Mouse (Mus musculus) olfactory bulb, adult 2 months (tissue): ENCODE measurements around the gene Rnf141. TPM values are rescaled to one million over a fixed set of nuclear protein-coding genes. Genes with fewer than 3 reads are reported as not detected.

Experiments
- H3K27ac ChIP-seq: fragments of 200-500 bp; 2 replicates; pipeline ENCODE4 v1.5.1; 2012; ENCODE audit warnings: low read depth, low read length; ENCODE audit not compliant: insufficient read depth
- H3K4me1 ChIP-seq: fragments of 200-500 bp; 2 replicates; pipeline ENCODE4 v1.6.1; 2012; ENCODE audit warnings: low read length; ENCODE audit not compliant: control insufficient read depth, insufficient read depth
- H3K4me3 ChIP-seq: fragments of 200-500 bp; 2 replicates; pipeline ENCODE4 v1.5.1; 2012; ENCODE audit warnings: mild to moderate bottlenecking, low read depth, low read length, moderate library complexity; ENCODE audit not compliant: insufficient read depth
- CTCF ChIP-seq: fragments of 200-500 bp; IDR thresholded peaks from 2 replicates; pipeline ENCODE4 v1.5.1; 2012; ENCODE audit warnings: low read depth, mild to moderate bottlenecking, low read length, moderate library complexity; ENCODE audit not compliant: insufficient read depth
- POLR2A ChIP-seq: fragments of 200-500 bp; IDR thresholded peaks from 2 replicates; pipeline ENCODE4 v1.6.1; 2012; ENCODE audit warnings: mild to moderate bottlenecking, low read depth, low read length, moderate library complexity; ENCODE audit not compliant: insufficient read depth
- WGBS: fragments of 180-500 bp; shearing (Covaris S2); methylation state at CpG from one replicate; pipeline ENCODE4 v1.1.7; 2018; 5-methylcytosine and 5-hydroxymethylcytosine counted together
- polyA plus RNA-seq: library from polyadenylated mRNA; stranded (reverse); fragments of >200 nt; gene quantifications from 2 replicates; pipeline ENCODE4 v1.2.4, GENCODE M21; 2012; ENCODE audit warnings: low replicate concordance; ENCODE audit not compliant: missing spikeins, insufficient read depth, insufficient read length

Gene Rnf141
- polyA plus RNA-seq, 1 experiment, result not detected

- TF ChIP-seq CTCF (no peak), POLR2A (no peak)
- Histone ChIP-seq H3K4me1 (peaks cover 39% of the 10 kb centered on the region), H3K4me3 (no peak overlapping the region), H3K27ac (peak overlapping the region; percentile 24)
- WGBS, result 85% methylated on average over 13 of the region's 13 CpGs
Measured at GRCm38 (mm10) chr7:110807460-110808030, 36.7 kb downstream of the Rnf141 start.

GRCm38 (mm10) chr7:110804266-110804665 is 40.0 kb downstream of the Rnf141 start:
- H3K4me1 ChIP-seq, result peaks cover 29% of the 10 kb centered on the region
- no peak for TF ChIP-seq CTCF
- no peak for TF ChIP-seq POLR2A
- WGBS, result 38% methylated on average over 3 of the region's 3 CpGs
- no peak overlapping the region for H3K4me3 ChIP-seq
- no peak overlapping the region for H3K27ac ChIP-seq

- TF ChIP-seq POLR2A (no peak), CTCF (no peak)
- 97% methylated on average over 10 of the region's 10 CpGs for WGBS
Measured at GRCm38 (mm10) chr7:110803131-110803530, 41.1 kb downstream of the Rnf141 start.

GRCm38 (mm10) chr7:110801028-110801427 is 43.2 kb downstream of the Rnf141 start:
- Histone ChIP-seq H3K4me3 (no peak overlapping the region), H3K4me1 (peaks cover 37% of the 10 kb centered on the region), H3K27ac (no peak overlapping the region)
- no peak for TF ChIP-seq POLR2A
- TF ChIP-seq CTCF, result peak; percentile 37; the same call in 1 of the 2 replicates
- WGBS, result 1% methylated on average over 4 of the region's 4 CpGs

More at GRCm38 (mm10) chr7:110803131-110803530, 41.1 kb downstream of the Rnf141 start:
- Histone ChIP-seq H3K4me3 (no peak overlapping the region), H3K27ac (no peak overlapping the region), H3K4me1 (peaks cover 32% of the 10 kb centered on the region)

- 69% methylated on average over 11 of the region's 11 CpGs for WGBS
- peaks cover 32% of the 10 kb centered on the region for H3K4me1 ChIP-seq
- TF ChIP-seq POLR2A (no peak), CTCF (no peak)
- no peak overlapping the region for H3K4me3 ChIP-seq
- H3K27ac ChIP-seq, result no peak overlapping the region
Measured at GRCm38 (mm10) chr7:110797722-110798409, 46.4 kb downstream of the Rnf141 start.

GRCm38 (mm10) chr7:110796367-110797051 is 47.7 kb downstream of the Rnf141 start:
- H3K27ac ChIP-seq, result no peak overlapping the region
- no peak for TF ChIP-seq POLR2A
- TF ChIP-seq CTCF, result no peak
- WGBS, result 73% methylated on average over 12 of the region's 12 CpGs
- H3K4me1 ChIP-seq, result peaks cover 32% of the 10 kb centered on the region
- no peak overlapping the region for H3K4me3 ChIP-seq

GRCm38 (mm10) chr7:110794722-110795121 is 49.5 kb downstream of the Rnf141 start:
- Histone ChIP-seq H3K4me1 (peaks cover 27% of the 10 kb centered on the region), H3K4me3 (no peak overlapping the region), H3K27ac (no peak overlapping the region)
- TF ChIP-seq POLR2A (no peak), CTCF (no peak)
- 71% methylated on average over 4 of the region's 4 CpGs for WGBS

- TF ChIP-seq POLR2A (no peak), CTCF (no peak)
- Histone ChIP-seq H3K4me3 (no peak overlapping the region), H3K27ac (no peak overlapping the region), H3K4me1 (peaks cover 18% of the 10 kb centered on the region)
- WGBS, result 84% methylated on average over 2 of the region's 2 CpGs
Measured at GRCm38 (mm10) chr7:110792834-110793233, 51.4 kb downstream of the Rnf141 start.

- WGBS, result 83% methylated on average over 5 of the region's 5 CpGs
- Histone ChIP-seq H3K27ac (no peak overlapping the region), H3K4me1 (peaks cover 18% of the 10 kb centered on the region), H3K4me3 (no peak overlapping the region)
- TF ChIP-seq CTCF (no peak), POLR2A (no peak)
Measured at GRCm38 (mm10) chr7:110792201-110792600, 52.1 kb downstream of the Rnf141 start.

- H3K27ac ChIP-seq, result no peak overlapping the region
- 75% methylated on average over 8 of the region's 8 CpGs for WGBS
Measured at GRCm38 (mm10) chr7:110790878-110791277, 53.4 kb downstream of the Rnf141 start.

More at GRCm38 (mm10) chr7:110790878-110791277, 53.4 kb downstream of the Rnf141 start:
- Histone ChIP-seq H3K4me1 (peaks cover 14% of the 10 kb centered on the region; the same call in 1 of the 2 replicates), H3K4me3 (no peak overlapping the region)
- TF ChIP-seq CTCF (no peak), POLR2A (no peak)
